Mouse (Mus musculus): ENCODE results near the gene 1110051M20Rik. TPM values are rescaled to one million over a fixed set of nuclear protein-coding genes. Genes with fewer than 3 reads are reported as not detected.

1110051M20Rik gene
- polyA plus RNA-seq, 1 experiment from 2014 or later, result 178 TPM

GRCm38 (mm10) chr2:91460771-91461170, 16.3 kb upstream of the 1110051M20Rik start:
- WGBS, result 73% methylated on average over 7 of the region's 7 CpGs
- Histone ChIP-seq H3K4me2 (ENCODE audit: low read length) (no peak overlapping the region), H3K4me1 (ENCODE audit: control insufficient read depth, insufficient read depth, low read length) (peaks cover 38% of the 10 kb centered on the region), H3K9ac (ENCODE audit: low read depth, low read length) (no peak overlapping the region), H3K4me3 (ENCODE audit: low read depth, low read length) (no peak overlapping the region), H3K9me3 (replicated peaks; ENCODE audit: control insufficient read depth, low read length, poor library complexity, severe bottlenecking) (no peaks in the 10 kb centered on the region), H3K36me3 (ENCODE audit: control insufficient read depth, insufficient read depth, low read length) (no peaks in the 10 kb centered on the region), H3K27ac (ENCODE audit: low read length) (no peak overlapping the region), H3K27me3 (ENCODE audit: control insufficient read depth, insufficient read depth, low read depth, low read length) (no peaks in the 10 kb centered on the region; the same call in 1 of the 2 replicates)
- no peak for ATAC-seq

DNA sequence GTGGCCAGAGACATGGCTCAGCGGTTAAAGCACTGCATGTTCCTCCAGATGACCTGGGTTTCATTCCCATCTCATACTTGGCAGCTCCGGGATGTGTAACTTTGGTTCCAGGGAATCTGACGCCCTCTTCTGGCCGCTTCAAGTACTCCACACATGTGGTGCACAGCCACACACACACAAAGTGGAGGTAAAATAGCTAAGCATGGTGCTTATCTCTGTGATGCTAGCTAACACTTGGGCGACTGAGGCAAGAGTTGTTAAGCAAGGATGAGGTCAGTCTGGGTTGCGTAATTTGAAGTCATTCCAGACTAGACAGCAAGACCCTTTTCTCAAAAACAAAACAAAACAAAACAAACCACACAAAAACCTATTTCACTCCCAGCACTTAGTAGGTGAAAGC, 15.6 kb upstream of the 1110051M20Rik start:
- Histone ChIP-seq H3K4me1 (ENCODE audit: control insufficient read depth, insufficient read depth, low read length) (peaks cover 38% of the 10 kb centered on the region), H3K9me3 (replicated peaks; ENCODE audit: control insufficient read depth, low read length, poor library complexity, severe bottlenecking) (no peaks in the 10 kb centered on the region), H3K27ac (ENCODE audit: low read length) (no peak overlapping the region), H3K9ac (ENCODE audit: low read depth, low read length) (no peak overlapping the region), H3K4me3 (ENCODE audit: low read depth, low read length) (no peak overlapping the region), H3K4me2 (ENCODE audit: low read length) (no peak overlapping the region), H3K27me3 (ENCODE audit: control insufficient read depth, insufficient read depth, low read depth, low read length) (no peaks in the 10 kb centered on the region; the same call in 1 of the 2 replicates), H3K36me3 (ENCODE audit: control insufficient read depth, insufficient read depth, low read length) (no peaks in the 10 kb centered on the region)
- ATAC-seq, result no peak
- WGBS, result 93% methylated on average over 6 of the region's 6 CpGs

GRCm38 (mm10) chr2:91458673-91459391, 14.3 kb upstream of the 1110051M20Rik start:
- Histone ChIP-seq H3K9me3 (replicated peaks; ENCODE audit: control insufficient read depth, low read length, poor library complexity, severe bottlenecking) (no peaks in the 10 kb centered on the region), H3K4me3 (ENCODE audit: low read depth, low read length) (peak overlapping the region; percentile 54), H3K4me1 (ENCODE audit: control insufficient read depth, insufficient read depth, low read length) (peaks cover 38% of the 10 kb centered on the region), H3K9ac (ENCODE audit: low read depth, low read length) (peak overlapping the region; percentile 68), H3K27me3 (ENCODE audit: control insufficient read depth, insufficient read depth, low read depth, low read length) (no peaks in the 10 kb centered on the region; the same call in 1 of the 2 replicates), H3K36me3 (ENCODE audit: control insufficient read depth, insufficient read depth, low read length) (no peaks in the 10 kb centered on the region), H3K27ac (ENCODE audit: low read length) (peak overlapping the region; percentile 44), H3K4me2 (ENCODE audit: low read length) (peak overlapping the region; percentile 83)
- WGBS, result under 1% methylated on average over 32 of the region's 32 CpGs
- ATAC-seq, result no peak

DNA sequence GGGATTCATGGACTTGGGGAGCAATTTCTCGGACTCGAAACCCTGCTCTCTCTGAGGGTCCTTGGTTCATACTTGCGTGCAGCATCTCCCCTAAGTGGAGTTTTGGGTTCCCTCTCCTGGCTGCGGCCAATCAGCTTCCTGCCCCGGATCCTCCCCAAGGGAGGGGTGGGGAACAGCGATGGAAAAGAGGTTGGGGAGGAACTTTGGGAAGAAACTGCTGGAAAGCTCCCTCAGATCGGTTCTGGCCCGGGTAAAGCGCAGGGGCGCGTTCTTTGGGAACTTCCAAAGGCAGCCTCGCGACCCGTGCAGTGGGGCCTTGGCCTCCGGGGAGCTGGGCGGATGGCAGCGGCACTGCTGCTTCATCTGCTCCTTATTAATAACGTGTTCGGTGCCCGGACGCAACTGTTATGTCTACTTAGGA, 13.8 kb upstream of the 1110051M20Rik start:
- peak overlapping the region; percentile 54 for H3K4me3 ChIP-seq (ENCODE audit: low read depth, low read length)
- peak overlapping the region; percentile 83 for H3K4me2 ChIP-seq (ENCODE audit: low read length)
- peaks cover 37% of the 10 kb centered on the region for H3K4me1 ChIP-seq (ENCODE audit: control insufficient read depth, insufficient read depth, low read length)
- peak; percentile 12; the same call in 1 of the 2 replicates for ATAC-seq
- WGBS, result 0% methylated on average over 21 of the region's 21 CpGs
- H3K36me3 ChIP-seq (ENCODE audit: control insufficient read depth, insufficient read depth, low read length), result no peaks in the 10 kb centered on the region
- H3K27ac ChIP-seq (ENCODE audit: low read length), result peak overlapping the region; percentile 44
- no peaks in the 10 kb centered on the region for H3K9me3 ChIP-seq (replicated peaks; ENCODE audit: control insufficient read depth, low read length, poor library complexity, severe bottlenecking)
- H3K9ac ChIP-seq (ENCODE audit: low read depth, low read length), result peak overlapping the region; percentile 68
- no peaks in the 10 kb centered on the region; the same call in 1 of the 2 replicates for H3K27me3 ChIP-seq (ENCODE audit: control insufficient read depth, insufficient read depth, low read depth, low read length)

DNA sequence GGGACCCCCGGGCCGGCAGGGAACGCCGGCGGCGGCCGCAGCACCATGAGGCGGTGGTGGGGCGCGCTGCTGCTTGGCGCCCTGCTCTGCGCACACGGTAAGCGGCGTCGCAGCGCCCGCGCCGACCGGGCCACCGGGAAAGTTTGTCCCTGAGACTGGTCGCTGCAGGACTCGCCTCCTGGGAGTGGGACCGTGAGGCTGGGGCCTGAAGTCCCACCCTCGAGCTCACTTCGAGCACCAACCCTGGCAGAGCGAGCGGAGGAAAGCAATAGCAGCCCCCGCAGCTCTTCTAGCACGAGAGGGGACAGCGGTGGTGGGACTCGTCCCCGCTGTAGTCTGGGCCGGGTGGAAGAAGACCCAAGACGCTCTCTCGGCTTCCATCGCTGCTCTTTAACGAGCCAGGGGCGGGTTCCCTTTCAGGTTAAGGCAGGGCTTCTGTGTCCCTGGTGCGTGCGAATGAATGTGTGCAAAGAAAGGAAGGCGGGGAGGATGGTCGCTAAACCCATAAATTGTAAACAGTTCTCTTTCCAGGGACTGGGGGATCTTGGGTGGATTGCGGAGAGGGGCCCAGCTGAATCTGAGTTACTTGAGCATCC, 13.2 kb upstream of the 1110051M20Rik start:
- Histone ChIP-seq H3K4me2 (ENCODE audit: low read length) (peak overlapping the region; percentile 83), H3K27me3 (ENCODE audit: control insufficient read depth, insufficient read depth, low read depth, low read length) (no peaks in the 10 kb centered on the region; the same call in 1 of the 2 replicates), H3K9ac (ENCODE audit: low read depth, low read length) (peak overlapping the region; percentile 68), H3K36me3 (ENCODE audit: control insufficient read depth, insufficient read depth, low read length) (no peaks in the 10 kb centered on the region), H3K9me3 (replicated peaks; ENCODE audit: control insufficient read depth, low read length, poor library complexity, severe bottlenecking) (no peaks in the 10 kb centered on the region), H3K27ac (ENCODE audit: low read length) (peak overlapping the region; percentile 44), H3K4me3 (ENCODE audit: low read depth, low read length) (peak overlapping the region; percentile 54), H3K4me1 (ENCODE audit: control insufficient read depth, insufficient read depth, low read length) (peaks cover 32% of the 10 kb centered on the region)
- peak; percentile 68 for ATAC-seq
- WGBS, result 0% methylated on average over 45 of the region's 45 CpGs

DNA sequence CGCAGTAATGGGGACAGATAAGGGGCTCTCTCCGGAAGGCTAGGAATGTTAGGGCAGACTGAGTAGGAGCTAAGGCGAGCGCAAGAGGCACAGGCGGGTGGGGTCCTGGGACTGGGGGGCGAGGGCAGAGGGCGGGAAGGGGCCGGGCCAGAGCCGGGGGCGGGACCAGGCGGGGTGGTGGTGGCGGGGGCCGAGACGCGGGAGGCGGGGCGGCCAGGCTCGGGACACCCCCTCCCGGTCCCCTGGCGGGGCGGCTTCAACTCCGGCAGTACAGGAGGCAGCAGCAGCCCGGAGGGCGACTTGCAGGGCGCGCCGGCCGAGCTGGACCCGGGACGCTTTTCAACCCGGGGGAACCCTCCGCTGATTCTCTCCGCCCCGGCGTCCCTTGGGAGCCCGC, 12.8 kb upstream of the 1110051M20Rik start, which contains the start of gene Lrp4:
TSS of gene Lrp4 (plus strand) at position 253 of the 397 bp plus-strand sequence.
- H3K4me1 ChIP-seq (ENCODE audit: control insufficient read depth, insufficient read depth, low read length), result peaks cover 27% of the 10 kb centered on the region
- no peaks in the 10 kb centered on the region for H3K36me3 ChIP-seq (ENCODE audit: control insufficient read depth, insufficient read depth, low read length)
- H3K27me3 ChIP-seq (ENCODE audit: control insufficient read depth, insufficient read depth, low read depth, low read length), result no peaks in the 10 kb centered on the region; the same call in 1 of the 2 replicates
- H3K27ac ChIP-seq (ENCODE audit: low read length), result peak within 1 kb of the TSS; percentile 44
- peak within 1 kb of the TSS; percentile 83 for H3K4me2 ChIP-seq (ENCODE audit: low read length)
- H3K9ac ChIP-seq (ENCODE audit: low read depth, low read length), result peak within 1 kb of the TSS; percentile 68
- no peaks in the 10 kb centered on the region for H3K9me3 ChIP-seq (replicated peaks; ENCODE audit: control insufficient read depth, low read length, poor library complexity, severe bottlenecking)
- under 1% methylated on average over 21 of the region's 36 CpGs for WGBS
- peak; percentile 64 for ATAC-seq
- peak within 1 kb of the TSS; percentile 54 for H3K4me3 ChIP-seq (ENCODE audit: low read depth, low read length)

DNA sequence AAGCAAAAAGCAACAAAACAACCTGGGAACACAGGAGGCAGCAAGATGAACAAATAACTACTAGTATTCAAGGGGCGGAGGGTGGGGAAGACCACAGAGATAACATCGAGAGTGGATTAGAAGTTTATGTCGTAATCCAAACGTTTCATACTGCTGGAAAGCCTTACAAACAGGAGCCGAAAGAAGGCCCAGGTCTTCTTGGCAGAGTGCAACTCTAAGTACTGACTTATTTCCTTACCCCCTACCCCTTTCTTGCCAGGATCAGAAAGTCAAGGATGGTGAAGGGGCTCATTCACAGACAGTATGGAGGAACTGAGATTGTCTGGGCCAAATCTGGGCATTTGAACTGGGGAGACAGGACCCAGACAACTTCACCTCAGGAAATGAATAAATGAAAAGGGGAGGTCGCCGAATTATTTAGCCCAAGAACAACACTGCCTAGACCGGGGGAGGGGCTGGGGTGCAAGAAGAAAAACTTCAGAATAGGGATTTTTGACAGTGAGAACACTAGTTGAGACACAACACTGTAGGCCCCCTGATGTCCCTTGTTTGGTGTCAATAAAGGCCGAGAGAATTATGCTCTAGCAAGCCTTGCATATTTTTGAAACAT, 12.1 kb upstream of the 1110051M20Rik start:
- 45% methylated on average over 9 of the region's 9 CpGs for WGBS
- H3K4me2 ChIP-seq (ENCODE audit: low read length), result peak overlapping the region; percentile 83
- peak overlapping the region; percentile 54 for H3K4me3 ChIP-seq (ENCODE audit: low read depth, low read length)
- H3K4me1 ChIP-seq (ENCODE audit: control insufficient read depth, insufficient read depth, low read length), result peaks cover 22% of the 10 kb centered on the region
- H3K9me3 ChIP-seq (replicated peaks; ENCODE audit: control insufficient read depth, low read length, poor library complexity, severe bottlenecking), result no peaks in the 10 kb centered on the region
- ATAC-seq, result no peak
- no peak overlapping the region for H3K9ac ChIP-seq (ENCODE audit: low read depth, low read length)
- no peaks in the 10 kb centered on the region for H3K36me3 ChIP-seq (ENCODE audit: control insufficient read depth, insufficient read depth, low read length)
- no peak overlapping the region for H3K27ac ChIP-seq (ENCODE audit: low read length)
- H3K27me3 ChIP-seq (ENCODE audit: control insufficient read depth, insufficient read depth, low read depth, low read length), result no peaks in the 10 kb centered on the region; the same call in 1 of the 2 replicates

- no peaks in the 10 kb centered on the region for H3K36me3 ChIP-seq (ENCODE audit: control insufficient read depth, insufficient read depth, low read length)
- peak; percentile 30 for ATAC-seq
- no peak overlapping the region for H3K9ac ChIP-seq (ENCODE audit: low read depth, low read length)
- H3K4me1 ChIP-seq (ENCODE audit: control insufficient read depth, insufficient read depth, low read length), result peaks cover 19% of the 10 kb centered on the region
- H3K27me3 ChIP-seq (ENCODE audit: control insufficient read depth, insufficient read depth, low read depth, low read length), result no peaks in the 10 kb centered on the region; the same call in 1 of the 2 replicates
- under 1% methylated on average over 4 of the region's 4 CpGs for WGBS
- no peak overlapping the region for H3K4me3 ChIP-seq (ENCODE audit: low read depth, low read length)
- no peak overlapping the region for H3K27ac ChIP-seq (ENCODE audit: low read length)
- H3K4me2 ChIP-seq (ENCODE audit: low read length), result no peak overlapping the region
- no peaks in the 10 kb centered on the region for H3K9me3 ChIP-seq (replicated peaks; ENCODE audit: control insufficient read depth, low read length, poor library complexity, severe bottlenecking)
These were observed 11.3 kb upstream of the 1110051M20Rik start for GRCm38 (mm10) chr2:91455826-91456225.

Measured in midbrain, embryonic 16.5 days (tissue).